Mouse (Mus musculus) myocyte (in vitro differentiated cells): ENCODE measurements around the gene Gm17660. TPM values are rescaled to one million over a fixed set of nuclear protein-coding genes. Genes with fewer than 3 reads are reported as not detected.
"Not testable (repeated sequence)": the region's sequence is repeated elsewhere in the genome, so short reads cannot be mapped to it uniquely, and the experiment has no call there.

Source experiments
- H3K27me3 ChIP-seq: one replicate; pipeline ENCODE4 v1.6.1; 2011; ENCODE audit not compliant: control insufficient read depth, insufficient read depth, insufficient read length
- H3K36me3 ChIP-seq: one replicate; pipeline ENCODE4 v1.6.1; 2011; ENCODE audit not compliant: control insufficient read depth, insufficient read depth
- H3K4me2 ChIP-seq: one replicate; pipeline ENCODE4 v1.6.1; 2011; ENCODE audit warnings: low read depth, control low read depth
- H3K4me3 ChIP-seq: one replicate; pipeline ENCODE4 v1.5.1; 2011; ENCODE audit warnings: mild to moderate bottlenecking, control low read depth, moderate library complexity
- H3K79me2 ChIP-seq: one replicate; pipeline ENCODE4 v1.6.1; 2011; ENCODE audit not compliant: control insufficient read depth, insufficient read depth
- H3ac ChIP-seq: one replicate; pipeline ENCODE4 v1.6.1; 2011; ENCODE audit not compliant: control insufficient read depth, insufficient read length
- CEBPB ChIP-seq: IDR thresholded peaks from 2 replicates; pipeline ENCODE4 v1.6.1; 2011; ENCODE audit warnings: mild to moderate bottlenecking, moderate library complexity; ENCODE audit not compliant: poor library complexity, insufficient read depth, severe bottlenecking
- E2F4 ChIP-seq: IDR thresholded peaks from one replicate; pipeline ENCODE4 v1.6.1; 2011; ENCODE audit warnings: mild to moderate bottlenecking, control low read depth, moderate library complexity; ENCODE audit not compliant: insufficient read depth
- MAX ChIP-seq: IDR thresholded peaks from one replicate; pipeline ENCODE4 v1.6.1; 2011; ENCODE audit warnings: low read depth, mild to moderate bottlenecking, control low read depth
- MYOD1 ChIP-seq, 3 experiments: IDR thresholded peaks; one replicate each; pipeline ENCODE4 v1.6.1; 2011; ENCODE audit warnings: control low read depth in 2 of 3, low read depth in 2 of 3, mild to moderate bottlenecking in 2 of 3, moderate library complexity in 1 of 3; ENCODE audit not compliant: insufficient read length in 2 of 3, control insufficient read depth in 1 of 3
- MYOG ChIP-seq, 3 experiments: IDR thresholded peaks; one replicate each; pipeline ENCODE4 v1.6.1; 2011; ENCODE audit warnings: control low read depth in 2 of 3, low read depth in 2 of 3, mild to moderate bottlenecking in 2 of 3; ENCODE audit not compliant: insufficient read length in 2 of 3, control insufficient read depth in 1 of 3, insufficient read depth in 1 of 3
- POLR2A ChIP-seq: IDR thresholded peaks from one replicate; pipeline ENCODE4 v1.6.1; 2011; ENCODE audit warnings: low read depth, mild to moderate bottlenecking, control low read depth, moderate library complexity; ENCODE audit not compliant: insufficient read length
- POLR2AphosphoS2 ChIP-seq: IDR thresholded peaks from one replicate; pipeline ENCODE4 v1.6.1; 2011; ENCODE audit warnings: low read depth, control low read depth; ENCODE audit not compliant: insufficient read length
- REST ChIP-seq: IDR thresholded peaks from one replicate; pipeline ENCODE4 v1.6.1; 2011; ENCODE audit warnings: mild to moderate bottlenecking, control low read depth, moderate library complexity; ENCODE audit not compliant: insufficient read depth, insufficient read length
- SRF ChIP-seq: IDR thresholded peaks from one replicate; pipeline ENCODE4 v1.6.1; 2011; ENCODE audit warnings: low read depth; ENCODE audit not compliant: control insufficient read depth, insufficient read length
- TCF12 ChIP-seq: IDR thresholded peaks from one replicate; pipeline ENCODE4 v1.6.1; 2011; ENCODE audit warnings: mild to moderate bottlenecking, control low read depth; ENCODE audit not compliant: poor library complexity, insufficient read depth, severe bottlenecking
- TCF3 ChIP-seq: IDR thresholded peaks from one replicate; pipeline ENCODE4 v1.6.1; 2011; ENCODE audit warnings: low read depth, control low read depth; ENCODE audit not compliant: insufficient read length
- USF1 ChIP-seq: IDR thresholded peaks from one replicate; pipeline ENCODE4 v1.6.1; 2011; ENCODE audit warnings: low read depth, mild to moderate bottlenecking, control low read depth, moderate library complexity
- polyA plus RNA-seq: library from polyadenylated mRNA; unstranded; fragments of >200 nt; fragmentation: generic; extraction: Trizol; gene quantifications from one replicate; pipeline ENCODE4 v1.2.1, GENCODE M21; 2012; ENCODE audit warnings: missing spikeins

Gm17660 gene
- polyA plus RNA-seq, 1 experiment = not detected

DNA sequence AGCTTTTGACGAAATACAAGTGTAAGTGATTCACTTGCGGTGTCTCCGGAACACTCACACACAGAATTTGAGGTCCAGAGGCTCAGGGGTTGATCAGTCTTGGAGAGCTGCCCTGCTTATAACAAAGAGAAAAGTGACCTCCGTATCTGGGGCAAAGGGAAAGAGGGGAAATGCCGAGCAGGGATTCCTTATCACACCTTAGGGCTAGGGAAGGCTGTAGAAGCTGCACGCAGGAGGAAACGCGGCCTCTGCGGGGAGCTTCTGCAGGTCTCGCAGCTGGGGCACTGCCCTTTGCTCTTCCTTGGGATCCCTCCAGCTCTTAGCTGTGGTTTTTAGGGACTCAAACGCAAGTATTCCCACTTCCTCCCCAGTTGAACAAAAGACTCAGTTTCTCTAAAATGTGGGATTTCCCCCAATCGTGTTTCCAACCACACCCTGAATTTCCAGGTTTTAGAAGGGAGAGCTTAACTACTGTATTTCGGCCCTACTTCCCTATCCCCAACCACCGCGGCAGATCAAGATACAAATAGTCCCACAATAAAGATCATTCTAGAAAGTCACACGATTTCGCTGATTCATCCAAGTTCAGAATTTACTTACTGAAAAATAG lies 52.1 kb downstream of the Gm17660 start:
- Histone ChIP-seq H3K4me3 (no peak overlapping the region), H3K36me3 (no peaks in the 10 kb centered on the region), H3K27me3 (no peaks in the 10 kb centered on the region), H3K79me2 (no peaks in the 10 kb centered on the region), H3ac (no peak overlapping the region), H3K4me2 (no peak overlapping the region)
- TF ChIP-seq E2F4 = no peak
- TF ChIP-seq POLR2A = no peak
- TF ChIP-seq MYOD1 (IDR thresholded peaks at IDR 0.05; ENCODE audit: control insufficient read depth in 1 of 3, insufficient read length in 2 of 3, low read depth in 2 of 3) = no peak
- no peak for TF ChIP-seq MAX
- no peak for TF ChIP-seq USF1
- no peak for TF ChIP-seq REST
- no peak for TF ChIP-seq POLR2AphosphoS2
- TF ChIP-seq CEBPB = no peak
- TF ChIP-seq SRF = no peak
- TF ChIP-seq TCF3 = no peak
- no peak for TF ChIP-seq TCF12
- no peak for TF ChIP-seq MYOG (IDR thresholded peaks at IDR 0.05; ENCODE audit: control insufficient read depth in 1 of 3, insufficient read depth in 1 of 3, insufficient read length in 2 of 3, low read depth in 2 of 3)

DNA sequence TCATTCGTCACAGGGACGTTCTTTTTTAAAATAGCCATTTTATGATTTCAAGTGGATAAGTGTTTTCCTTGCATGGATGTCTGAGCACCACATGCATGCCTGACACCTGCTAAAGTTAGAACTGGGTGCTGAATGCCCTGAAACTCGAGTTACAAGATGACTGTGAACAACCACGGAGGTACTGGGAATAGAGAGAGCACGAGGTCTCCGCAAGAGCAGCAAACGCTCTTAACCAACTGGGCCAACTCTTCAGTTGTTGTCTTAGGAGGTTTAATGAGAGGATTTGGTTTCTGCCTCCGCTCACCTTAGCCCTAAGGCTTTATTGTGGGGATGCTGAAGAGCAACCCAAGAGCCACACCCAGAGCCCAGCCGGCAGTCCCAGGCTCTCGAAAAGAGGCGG lies 52.6 kb downstream of the Gm17660 start:
- Histone ChIP-seq H3K4me2 (no peak overlapping the region), H3K79me2 (no peaks in the 10 kb centered on the region), H3K27me3 (no peaks in the 10 kb centered on the region), H3K36me3 (no peaks in the 10 kb centered on the region), H3K4me3 (no peak overlapping the region), H3ac (no peak overlapping the region)
- TF ChIP-seq TCF12 (no peak), REST (no peak), CEBPB (no peak), USF1 (no peak), POLR2A (no peak), E2F4 (no peak), SRF (no peak), MYOD1 (IDR thresholded peaks at IDR 0.05; ENCODE audit: control insufficient read depth in 1 of 3, insufficient read length in 2 of 3, low read depth in 2 of 3) (no peak), MAX (no peak), POLR2AphosphoS2 (no peak), MYOG (IDR thresholded peaks at IDR 0.05; ENCODE audit: control insufficient read depth in 1 of 3, insufficient read depth in 1 of 3, insufficient read length in 2 of 3, low read depth in 2 of 3) (no peak), TCF3 (no peak)

DNA sequence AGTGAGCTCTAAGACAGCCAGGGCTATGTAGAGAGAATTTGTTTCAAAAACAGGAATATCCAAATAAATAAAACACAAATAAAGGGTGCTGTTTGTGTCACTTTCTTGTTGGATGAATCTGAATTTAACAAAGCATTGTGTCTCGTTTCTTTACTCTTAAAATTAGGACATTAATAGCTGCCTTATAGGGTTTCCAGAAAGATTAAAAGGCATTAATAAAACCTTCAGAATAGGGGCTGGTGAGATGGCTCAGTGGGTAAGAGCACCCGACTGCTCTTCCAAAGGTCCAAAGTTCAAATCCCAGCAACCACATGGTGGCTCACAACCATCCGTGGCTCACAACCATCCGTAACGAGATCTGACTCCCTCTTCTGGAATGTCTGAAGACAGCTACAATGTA lies 53.2 kb downstream of the Gm17660 start:
- H3ac ChIP-seq, H3K4me2 ChIP-seq, H3K36me3 ChIP-seq, H3K79me2 ChIP-seq, H3K27me3 ChIP-seq, H3K4me3 ChIP-seq: not testable (repeated sequence)

DNA sequence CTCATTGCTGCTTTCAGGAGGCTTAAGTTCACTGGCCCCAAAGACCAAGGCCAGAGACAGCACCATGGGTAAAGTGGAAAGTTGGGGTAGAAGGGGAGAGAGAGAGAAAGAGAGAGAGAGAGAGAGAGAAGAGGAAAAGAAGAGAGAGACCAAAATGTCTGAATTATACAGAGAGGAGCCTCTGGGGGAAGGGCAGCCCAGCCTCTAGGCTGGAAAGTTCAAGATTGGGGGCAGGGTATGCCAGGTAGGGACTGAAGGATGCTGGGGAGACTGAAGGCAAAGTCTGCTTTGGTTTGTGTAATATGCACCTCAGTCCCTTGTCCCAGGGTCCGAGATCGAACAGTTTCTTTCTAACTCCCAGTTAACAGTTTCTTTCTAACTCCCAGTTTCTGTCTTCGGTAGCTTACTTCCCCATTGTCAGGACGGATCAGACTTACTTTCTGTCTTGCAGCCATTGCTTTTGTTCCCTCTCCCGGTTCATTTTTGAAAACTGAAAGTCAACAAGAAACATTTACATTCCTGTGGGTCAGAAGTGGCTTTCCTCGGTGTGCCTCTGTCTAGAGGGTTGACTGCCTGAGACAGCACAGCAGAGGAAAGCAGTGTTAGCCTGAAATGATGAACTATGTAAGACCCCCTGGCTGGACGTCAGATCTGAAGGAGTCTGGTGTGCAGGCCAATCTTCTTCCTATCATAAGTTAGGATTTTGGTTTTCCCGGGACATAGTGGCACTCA lies 54.0 kb downstream of the Gm17660 start:
- TF ChIP-seq CEBPB = no peak
- no peak for TF ChIP-seq POLR2AphosphoS2
- TF ChIP-seq REST = no peak
- no peak for TF ChIP-seq POLR2A
- no peak for TF ChIP-seq USF1
- no peak for TF ChIP-seq MYOD1 (IDR thresholded peaks at IDR 0.05; ENCODE audit: control insufficient read depth in 1 of 3, insufficient read length in 2 of 3, low read depth in 2 of 3)
- no peak for TF ChIP-seq MAX
- TF ChIP-seq MYOG (IDR thresholded peaks at IDR 0.05; ENCODE audit: control insufficient read depth in 1 of 3, insufficient read depth in 1 of 3, insufficient read length in 2 of 3, low read depth in 2 of 3) = no peak
- no peak for TF ChIP-seq E2F4
- TF ChIP-seq TCF3 = no peak
- no peak for TF ChIP-seq SRF
- TF ChIP-seq TCF12 = no peak
- H3K27me3 ChIP-seq = no peaks in the 10 kb centered on the region
- no peaks in the 10 kb centered on the region for H3K79me2 ChIP-seq

DNA sequence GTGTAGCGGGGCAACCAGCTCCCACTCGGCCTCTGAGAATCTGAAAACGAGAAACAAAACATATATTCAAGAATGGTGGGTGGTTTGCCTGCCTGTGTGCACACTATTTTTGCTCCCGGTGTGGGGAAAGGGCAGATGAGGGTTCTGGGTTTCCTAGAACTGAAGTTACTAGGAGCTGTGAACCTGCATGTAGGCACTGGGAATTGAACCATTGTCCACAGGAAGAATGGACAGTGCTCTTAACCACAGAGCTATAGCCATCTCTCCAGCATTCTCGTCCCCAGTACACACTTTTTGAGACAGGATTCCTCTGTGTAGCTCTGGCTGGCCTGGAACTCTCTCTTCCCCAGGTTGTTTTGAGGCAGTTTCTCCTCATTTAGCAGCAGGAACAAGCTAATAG lies 54.9 kb downstream of the Gm17660 start:
- Histone ChIP-seq H3K36me3 (no peaks in the 10 kb centered on the region), H3ac (no peak overlapping the region), H3K79me2 (no peaks in the 10 kb centered on the region), H3K27me3 (no peaks in the 10 kb centered on the region), H3K4me2 (peak overlapping the region; percentile 97), H3K4me3 (peak overlapping the region; percentile 48)
- TF ChIP-seq SRF = no peak
- TF ChIP-seq E2F4 = no peak
- TF ChIP-seq TCF12 = no peak
- no peak for TF ChIP-seq POLR2AphosphoS2
- no peak for TF ChIP-seq POLR2A
- TF ChIP-seq MYOG (IDR thresholded peaks at IDR 0.05; ENCODE audit: control insufficient read depth in 1 of 3, insufficient read depth in 1 of 3, insufficient read length in 2 of 3, low read depth in 2 of 3) = no peak
- TF ChIP-seq TCF3 = no peak
- TF ChIP-seq CEBPB = no peak
- no peak for TF ChIP-seq MYOD1 (IDR thresholded peaks at IDR 0.05; ENCODE audit: control insufficient read depth in 1 of 3, insufficient read length in 2 of 3, low read depth in 2 of 3)
- no peak for TF ChIP-seq MAX
- TF ChIP-seq REST = no peak
- no peak for TF ChIP-seq USF1

More for the DNA sequence above, 54.0 kb downstream of the Gm17660 start:
- H3K4me3 ChIP-seq = no peak overlapping the region
- H3ac ChIP-seq = no peak overlapping the region
- no peak overlapping the region for H3K4me2 ChIP-seq
- no peaks in the 10 kb centered on the region for H3K36me3 ChIP-seq
